Mouse (Mus musculus): ENCODE measurements around the gene Nt5c2. TPM values are rescaled to one million over a fixed set of nuclear protein-coding genes. Genes with fewer than 3 reads are reported as not detected.

Gene Nt5c2
- polyA plus RNA-seq (2017; shearing (Covaris generic)), result 10 to 100 TPM; 22.6 to 25.4 TPM

DNA sequence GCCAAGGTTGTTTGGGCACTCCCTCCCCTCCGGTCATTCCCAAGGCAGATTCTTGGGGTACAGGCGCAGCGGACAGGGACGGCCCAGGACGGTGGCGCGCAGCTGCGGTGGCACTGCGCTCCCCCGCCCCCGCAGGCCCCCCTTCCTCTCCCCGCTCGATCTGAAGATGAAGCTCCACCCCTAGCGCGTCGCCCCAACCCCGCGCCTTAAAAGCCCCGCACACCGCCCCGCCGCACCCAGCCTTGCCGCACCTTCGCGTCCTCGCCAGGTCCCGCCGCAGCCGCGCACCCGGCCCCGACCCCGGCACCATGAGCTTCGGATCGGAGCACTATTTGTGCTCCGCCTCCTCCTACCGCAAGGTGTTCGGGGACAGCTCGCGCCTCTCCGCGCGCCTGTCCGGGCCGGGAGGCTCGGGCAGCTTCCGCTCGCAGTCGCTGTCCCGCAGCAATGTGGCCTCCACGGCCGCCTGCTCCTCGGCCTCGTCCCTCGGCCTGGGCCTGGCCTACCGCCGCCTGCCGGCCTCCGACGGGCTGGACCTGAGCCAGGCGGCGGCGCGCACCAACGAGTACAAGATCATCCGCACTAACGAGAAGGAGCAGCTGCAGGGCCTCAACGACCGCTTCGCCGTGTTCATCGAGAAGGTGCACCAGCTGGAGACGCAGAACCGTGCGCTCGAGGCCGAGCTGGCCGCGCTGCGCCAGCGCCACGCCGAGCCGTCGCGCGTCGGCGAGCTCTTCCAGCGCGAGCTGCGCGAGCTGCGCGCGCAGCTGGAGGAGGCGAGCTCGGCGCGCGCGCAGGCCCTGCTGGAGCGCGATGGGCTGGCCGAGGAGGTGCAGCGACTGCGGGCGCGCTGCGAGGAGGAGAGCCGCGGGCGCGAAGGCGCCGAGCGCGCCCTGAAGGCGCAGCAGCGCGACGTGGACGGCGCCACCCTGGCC is at the start of gene Nt5c2, which contains the start of gene Ina:
Nt5c2 (minus strand) TSS at position 707 of the 935 bp plus-strand sequence.
Ina (plus strand) TSS at position 252 of the 935 bp plus-strand sequence.
- no peak for ATAC-seq

DNA sequence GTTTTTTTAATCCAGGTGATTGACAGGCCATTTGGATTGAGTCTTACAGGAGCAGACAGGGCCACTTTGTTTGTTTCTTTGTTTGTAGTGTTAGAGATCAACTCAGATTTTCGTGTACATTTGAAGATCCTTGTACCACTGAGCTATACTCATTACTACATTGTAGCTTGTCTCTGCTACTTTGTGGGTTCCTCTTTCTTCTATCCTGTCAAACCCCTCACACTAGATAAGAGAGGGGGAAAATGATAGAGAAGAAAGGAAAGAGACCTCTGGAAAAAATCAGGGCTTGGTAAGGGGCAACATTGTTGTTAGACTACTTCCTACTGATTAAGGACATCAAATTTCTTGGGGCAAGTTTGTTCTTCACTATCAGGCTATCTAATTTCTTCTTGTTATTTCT is 42.7 kb upstream of the Nt5c2 start:
- no peak for ATAC-seq

DNA sequence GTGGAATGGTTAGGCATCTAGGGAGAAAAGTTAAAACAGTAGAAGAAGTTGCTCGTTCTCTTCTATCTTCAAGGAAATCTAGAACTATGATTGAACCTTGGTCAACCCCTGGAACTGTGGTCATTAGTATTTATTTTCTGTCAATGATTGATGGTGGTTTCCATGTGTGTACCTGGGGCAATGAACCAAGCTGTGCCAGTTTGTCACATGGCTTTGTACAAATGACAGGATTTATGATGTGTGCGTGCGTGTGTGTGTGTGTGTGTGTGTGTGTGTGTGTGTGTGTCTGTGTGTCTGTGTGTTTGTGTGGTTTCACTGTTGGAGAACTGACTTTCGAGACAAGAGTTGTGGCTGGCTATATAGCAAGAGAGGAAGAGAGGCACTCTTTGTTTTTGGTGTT is 38.5 kb upstream of the Nt5c2 start:
- no peak for ATAC-seq

DNA sequence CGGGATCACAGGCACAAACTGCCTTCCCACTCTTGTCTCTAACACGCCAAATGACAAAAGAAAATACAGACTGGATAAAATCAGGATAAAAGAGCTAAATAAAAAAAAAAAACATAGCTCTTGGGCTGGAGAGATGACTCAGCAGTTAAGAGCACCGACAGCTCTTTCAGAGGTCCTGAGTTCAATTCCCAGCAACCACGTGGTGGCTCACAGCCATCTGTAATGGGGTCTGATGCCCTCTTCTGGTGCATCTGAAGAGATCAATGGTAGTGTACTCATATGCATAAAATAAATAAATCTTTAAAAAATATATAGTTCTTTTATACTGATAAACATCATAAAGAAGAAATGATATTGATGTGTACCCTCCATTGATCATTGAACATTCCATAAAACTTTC is 38.0 kb upstream of the Nt5c2 start:
- no peak for ATAC-seq

DNA sequence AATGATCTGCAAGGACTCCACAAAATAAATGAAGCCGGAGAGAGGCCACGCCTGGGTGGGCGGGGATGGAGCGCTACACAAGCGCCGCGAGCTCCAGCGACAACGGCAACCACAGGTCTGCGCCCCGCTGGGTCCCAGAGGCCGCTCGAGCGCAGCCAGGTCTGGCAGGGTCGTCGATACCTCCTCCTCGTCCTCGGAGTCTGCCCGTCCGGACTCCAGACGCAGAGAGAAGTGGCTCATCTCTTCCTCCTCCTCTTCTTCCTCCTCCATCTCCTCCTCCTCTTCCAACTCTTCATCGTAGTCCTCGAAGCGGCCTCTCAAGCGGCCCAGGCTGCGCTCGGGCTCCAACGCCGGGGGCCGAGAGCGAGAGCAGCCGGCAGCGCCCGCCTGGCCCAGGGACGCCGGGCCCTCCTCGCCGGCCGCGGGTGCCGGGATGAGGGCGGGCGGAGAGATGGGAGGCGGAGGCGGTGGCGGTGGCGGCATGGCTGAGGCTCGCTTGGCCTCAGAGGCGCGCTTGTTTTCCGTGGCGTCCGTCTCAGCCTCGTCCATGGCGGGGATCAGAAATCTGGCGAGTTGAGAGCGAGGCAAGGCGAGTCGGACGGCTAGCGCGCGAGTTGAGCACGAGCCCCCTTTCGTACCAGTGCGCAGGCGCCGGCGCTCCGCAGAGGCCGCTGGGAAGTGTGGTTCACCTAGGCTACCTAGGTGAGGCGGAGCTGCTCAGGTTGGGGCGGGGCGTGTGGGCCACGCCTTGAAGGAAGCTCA is 35.5 kb upstream of the Nt5c2 start, which contains the start of gene Pcgf6:
Pcgf6 (minus strand) TSS at position 636 of the 762 bp plus-strand sequence.
- ATAC-seq, result peak; percentile 96

DNA sequence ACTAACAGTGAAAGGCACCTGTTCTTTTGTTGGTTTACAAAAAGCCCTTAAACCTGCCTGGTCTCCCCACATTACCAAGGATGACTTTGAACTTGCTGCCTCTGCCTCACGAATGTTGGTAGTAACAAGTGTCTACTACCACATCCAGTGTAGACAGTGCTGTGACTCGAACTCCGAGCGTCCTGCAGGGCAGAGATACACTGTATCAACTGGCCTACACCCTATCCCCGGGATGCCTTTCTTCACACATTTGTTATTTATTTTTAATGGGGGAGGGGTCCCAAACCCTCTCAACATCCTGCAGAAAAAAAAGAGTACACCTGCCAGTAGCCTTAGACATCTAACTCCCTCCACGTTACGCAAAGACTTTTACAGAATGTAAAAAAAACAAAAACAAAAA is 34.9 kb upstream of the Nt5c2 start:
- no peak for ATAC-seq

DNA sequence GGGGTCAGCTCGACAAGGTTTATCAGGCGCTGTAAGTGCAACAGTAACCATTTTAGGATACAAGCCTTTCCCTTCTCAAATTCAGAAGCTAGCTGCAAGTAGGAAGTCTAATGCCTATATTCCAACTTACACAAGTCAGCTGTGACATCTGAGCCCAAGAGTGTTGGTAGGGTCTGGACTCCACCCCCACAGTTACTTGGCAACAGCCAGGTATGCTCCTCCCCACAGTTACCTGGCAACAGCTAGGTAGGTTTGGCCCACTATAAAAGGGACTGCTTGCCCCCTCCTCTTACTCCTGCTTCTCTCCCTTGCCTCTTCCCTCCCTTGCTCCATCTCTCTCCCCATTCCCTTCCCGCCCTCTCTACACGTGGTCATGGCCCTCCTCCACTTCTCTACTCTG is 34.1 kb upstream of the Nt5c2 start:
- ATAC-seq, result no peak

DNA sequence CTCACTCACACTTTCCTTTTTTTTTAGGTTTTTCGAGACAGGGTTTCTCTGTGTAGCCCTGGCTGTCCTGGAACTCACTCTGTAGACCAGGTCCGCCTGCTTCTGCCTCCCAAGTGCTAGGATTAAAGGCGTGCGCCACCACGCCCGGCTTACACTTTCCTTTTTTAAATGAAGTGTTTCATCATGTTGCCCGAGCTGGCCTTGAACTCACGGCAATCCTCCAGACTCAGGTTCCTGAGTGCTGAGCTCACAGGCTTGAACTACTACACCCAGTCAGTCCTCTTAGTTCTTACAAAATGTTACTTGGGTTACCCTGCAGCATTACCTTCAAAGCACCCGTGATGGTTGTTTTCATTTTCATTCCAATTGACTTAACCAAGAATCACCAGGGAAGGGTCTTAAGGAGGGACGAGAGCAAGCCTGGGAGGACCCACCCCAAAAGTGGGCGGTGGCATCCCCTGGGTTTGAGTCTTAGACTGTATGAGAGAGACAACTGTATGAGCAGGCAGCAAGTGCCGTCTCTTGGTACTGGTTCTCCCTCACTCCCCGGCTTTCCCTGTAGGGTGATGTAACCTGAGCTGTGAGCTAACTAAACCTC is 32.4 kb upstream of the Nt5c2 start:
- no peak for ATAC-seq

DNA sequence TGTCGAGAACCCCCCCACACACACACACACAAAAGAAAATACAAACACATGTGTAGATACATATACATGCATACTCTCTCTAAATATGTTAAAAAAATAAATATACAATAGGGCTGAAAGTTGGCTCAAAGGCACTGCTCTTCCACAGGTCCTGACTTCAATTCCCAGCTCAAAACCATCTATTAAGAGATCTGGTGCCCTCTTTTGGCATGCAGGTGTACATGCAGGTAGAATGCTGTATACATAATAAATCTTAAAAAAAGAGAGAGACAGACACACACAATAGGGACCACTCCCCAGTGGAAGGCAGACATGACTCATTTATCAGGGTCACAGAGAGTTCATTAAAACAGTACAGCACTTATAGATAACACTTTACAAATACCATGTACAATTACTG is 31.4 kb upstream of the Nt5c2 start:
- no peak for ATAC-seq

DNA sequence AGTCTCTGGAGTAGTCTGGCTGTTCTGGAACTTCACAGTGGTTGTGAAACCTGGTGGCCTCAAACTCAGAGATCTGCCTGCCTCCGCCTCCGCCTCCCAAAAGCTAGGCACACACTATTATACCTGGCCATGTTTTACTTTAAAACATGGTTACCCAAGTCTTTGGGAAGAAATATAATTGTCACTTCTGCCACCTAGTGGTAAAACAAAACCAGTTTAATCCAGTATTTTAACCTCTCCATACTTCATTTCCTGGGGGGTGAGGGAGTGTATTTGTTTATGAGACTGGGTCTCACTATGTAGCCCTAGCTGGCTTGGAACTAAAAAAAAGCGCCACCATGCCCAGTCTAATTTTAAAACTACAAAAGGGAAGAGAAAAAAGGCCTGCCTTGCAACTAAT is 28.7 kb upstream of the Nt5c2 start:
- no peak for ATAC-seq

DNA sequence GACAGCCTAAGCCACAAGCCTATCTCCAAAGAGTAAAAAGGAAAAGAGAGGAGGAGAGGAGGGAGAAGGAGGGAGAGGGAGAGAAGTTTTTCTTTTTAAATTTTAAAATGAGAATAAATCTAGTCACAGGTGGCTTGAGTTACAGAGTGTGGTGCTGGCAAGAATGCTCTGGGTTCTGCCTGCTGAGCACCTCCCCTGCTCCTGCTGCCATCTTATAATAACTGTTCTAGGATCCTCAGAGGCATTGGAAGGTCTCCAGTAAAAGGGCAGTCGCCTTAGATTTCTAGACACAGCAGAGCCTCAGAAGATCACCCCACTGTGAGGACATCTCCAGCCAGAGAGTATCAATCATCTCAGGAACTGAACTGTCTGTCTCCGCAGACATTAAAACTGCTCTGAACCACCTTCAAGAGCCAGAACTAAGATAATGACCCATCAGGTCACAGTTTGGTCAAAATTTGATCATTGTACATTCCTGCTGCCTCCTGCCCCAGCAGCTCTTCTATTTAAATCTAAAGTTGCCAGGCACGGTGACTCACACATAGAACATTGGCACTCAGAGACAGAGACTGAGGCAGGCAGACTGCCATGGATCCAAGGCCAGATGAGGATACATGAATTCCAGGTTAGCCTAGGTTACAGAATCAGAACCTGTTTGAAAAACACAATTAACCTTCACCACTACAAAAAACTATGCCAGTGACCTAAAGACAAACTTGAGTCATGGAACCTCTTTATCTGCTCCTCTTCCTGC is 25.9 kb upstream of the Nt5c2 start:
- no peak for ATAC-seq

DNA sequence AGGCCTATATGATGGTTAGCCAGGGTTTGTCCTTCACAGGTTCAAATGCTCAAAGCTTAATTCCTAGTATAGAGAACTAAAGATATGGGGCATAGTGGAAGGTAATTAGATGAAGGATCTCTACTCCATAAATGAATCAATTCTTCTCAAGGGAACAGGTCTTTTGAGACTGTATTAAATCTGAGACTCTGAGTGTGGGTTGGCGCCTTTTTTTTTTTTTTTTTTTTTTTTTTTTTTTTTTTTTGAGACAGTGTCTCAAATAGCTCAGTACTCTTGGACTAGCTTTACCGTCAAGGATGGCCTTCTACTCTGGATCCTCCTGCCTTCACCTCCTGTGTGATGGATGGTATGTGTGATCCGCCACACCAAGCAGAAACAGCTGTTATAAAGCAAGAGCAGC is 21.6 kb upstream of the Nt5c2 start:
- no peak for ATAC-seq

DNA sequence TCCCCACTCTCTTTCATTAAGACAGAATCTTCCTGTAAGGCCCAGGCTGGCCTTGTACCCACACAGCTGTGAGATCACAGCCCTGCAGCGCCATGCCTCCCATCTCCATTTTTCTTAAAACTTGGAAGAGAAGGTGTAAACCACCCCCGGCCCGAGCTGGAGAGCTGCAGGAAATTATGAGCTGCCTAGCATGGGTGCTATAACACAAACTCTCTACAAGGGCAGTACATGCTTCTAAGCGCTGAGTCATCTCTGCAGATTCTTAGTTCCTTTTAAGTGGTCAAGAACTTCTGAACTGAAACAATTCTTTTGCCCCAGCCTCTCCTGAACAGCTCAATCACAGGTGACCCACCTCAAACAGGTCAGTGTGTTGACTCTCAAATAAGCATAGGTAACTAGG is 20.0 kb upstream of the Nt5c2 start:
- ATAC-seq, result no peak

DNA sequence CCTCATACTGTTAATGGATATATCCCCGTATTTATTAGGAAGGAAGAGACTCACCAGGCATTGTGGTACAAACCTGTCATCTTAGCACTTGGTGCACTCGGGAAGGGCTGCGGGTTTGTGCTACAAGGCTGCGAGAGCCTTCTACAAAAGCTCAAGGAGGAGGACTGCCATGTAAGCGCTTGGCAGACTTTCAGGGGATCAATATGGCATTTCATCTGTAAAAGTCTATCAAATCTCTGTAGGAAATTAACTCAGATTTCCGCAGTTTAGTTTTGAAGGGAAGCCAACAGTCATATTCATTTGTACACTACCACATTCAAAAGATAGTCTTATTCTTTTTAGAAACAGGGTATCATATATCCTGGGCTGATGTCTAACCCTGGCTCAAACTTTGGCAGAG is 16.8 kb upstream of the Nt5c2 start:
- no peak for ATAC-seq

DNA sequence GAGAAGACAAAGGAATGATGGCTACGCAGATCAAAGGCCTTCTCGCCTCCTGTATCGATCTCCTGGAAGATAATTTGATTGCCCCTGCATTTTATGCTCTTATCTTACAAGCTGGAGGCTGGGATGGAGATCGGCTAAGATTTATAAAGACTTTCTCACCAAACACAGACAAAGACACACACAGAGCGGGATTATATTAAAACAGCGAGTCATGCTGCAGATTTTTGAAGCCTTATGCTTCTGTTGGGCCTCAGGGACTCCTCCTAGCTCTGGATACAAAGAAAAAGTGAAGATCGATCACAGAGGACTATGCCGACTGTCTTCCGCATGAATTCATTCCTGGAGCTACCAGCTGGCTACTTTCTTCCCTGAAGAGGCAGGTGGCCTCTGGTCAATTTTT is 14.8 kb upstream of the Nt5c2 start:
- no peak for ATAC-seq

DNA sequence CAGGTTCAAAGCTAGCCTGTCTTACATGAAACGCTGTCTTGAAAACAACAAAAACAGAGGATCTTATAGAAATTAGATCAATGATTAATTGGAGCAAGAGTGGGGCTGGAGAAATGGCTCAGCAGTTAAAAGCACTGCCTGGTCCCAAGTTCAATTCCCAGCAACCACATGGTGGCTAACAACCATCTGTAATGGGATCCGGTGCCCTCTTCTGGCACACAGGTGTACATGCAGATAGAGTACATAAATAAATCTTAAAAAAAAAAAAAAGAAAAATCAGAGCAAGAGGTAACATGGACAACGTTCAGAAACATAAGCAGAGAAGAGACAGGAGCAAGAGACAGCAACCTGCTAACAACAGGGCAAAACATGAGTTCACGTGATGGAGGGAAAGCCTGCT is 11.6 kb upstream of the Nt5c2 start:
- ATAC-seq, result no peak

DNA sequence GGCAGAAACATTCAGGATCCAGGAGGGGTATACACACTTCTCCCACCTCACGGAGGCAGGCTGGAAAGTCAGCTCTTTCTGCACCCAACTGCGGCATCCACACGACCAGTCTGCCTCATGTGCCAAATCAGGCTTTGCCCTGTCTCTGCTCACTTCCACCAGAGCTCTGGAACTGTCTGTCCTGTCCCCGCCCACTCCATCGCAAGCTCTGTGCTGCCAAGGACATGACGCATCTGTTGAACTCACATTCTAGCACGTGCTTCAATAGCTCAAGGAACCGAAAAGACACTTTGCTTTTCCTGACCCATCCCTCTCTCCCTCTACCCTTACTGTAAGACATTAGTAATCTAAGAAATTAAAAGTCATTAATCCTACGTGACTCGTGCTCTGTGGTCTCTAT is 10.0 kb upstream of the Nt5c2 start:
- ATAC-seq, result no peak

DNA sequence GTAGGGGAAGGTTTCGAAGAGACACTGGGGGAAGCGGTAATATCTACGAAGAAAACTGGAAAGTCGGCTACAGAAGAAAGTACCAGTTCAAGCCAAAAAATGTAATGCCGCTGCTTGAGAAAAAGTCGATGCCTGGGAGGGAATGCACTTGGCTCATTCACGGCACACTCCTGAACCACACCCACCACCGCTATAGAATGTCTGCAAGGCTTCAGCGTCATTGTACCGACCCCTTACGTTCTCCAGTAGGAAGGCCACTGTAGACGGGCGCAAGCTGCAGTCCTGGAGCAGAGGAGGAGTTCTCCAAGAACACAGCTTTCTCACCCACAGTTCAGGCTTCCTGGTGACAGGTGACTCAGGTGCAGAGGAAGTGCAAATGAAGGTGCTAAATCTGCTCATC is 8.6 kb upstream of the Nt5c2 start:
- no peak for ATAC-seq

DNA sequence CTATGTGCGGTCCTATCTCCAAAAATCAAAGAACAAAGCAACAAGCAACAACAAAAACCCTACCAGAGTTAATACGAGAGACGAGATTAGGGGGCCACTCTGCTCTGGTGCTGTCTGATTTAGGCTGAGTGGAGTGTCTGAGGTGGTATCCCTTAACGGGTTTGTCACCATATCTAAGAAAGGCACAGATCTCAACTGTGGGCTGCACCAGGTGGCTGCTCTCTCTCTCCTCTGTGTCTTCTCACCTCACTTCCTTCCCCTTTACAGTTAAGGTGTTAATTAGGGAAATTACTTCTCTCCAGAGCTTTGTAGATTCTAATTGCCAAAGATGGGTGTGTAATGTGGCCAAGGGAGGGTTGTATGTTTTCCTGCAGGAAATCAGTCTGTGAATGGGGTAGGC is 7.8 kb upstream of the Nt5c2 start:
- no peak for ATAC-seq

DNA sequence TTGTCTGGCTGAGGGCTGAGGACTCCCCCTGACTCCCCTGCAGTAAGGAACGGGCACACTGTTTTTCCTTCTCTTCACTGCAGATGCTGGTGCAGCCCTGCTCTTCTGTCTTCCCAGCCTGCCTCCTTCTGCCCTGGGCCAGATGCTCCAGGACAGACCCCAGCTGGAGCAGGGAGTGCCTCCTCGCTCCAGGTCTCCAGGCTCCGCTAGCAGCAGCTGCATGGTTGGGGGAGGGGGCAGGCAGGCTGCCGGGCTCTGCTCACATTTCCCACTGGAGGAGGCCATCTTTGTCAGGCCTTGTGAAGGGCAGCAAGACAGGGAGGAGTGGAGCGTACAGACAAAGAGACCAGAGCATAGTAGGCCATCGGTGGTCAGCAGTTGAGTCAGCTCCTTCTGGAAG is 4.4 kb upstream of the Nt5c2 start:
- no peak for ATAC-seq

DNA sequence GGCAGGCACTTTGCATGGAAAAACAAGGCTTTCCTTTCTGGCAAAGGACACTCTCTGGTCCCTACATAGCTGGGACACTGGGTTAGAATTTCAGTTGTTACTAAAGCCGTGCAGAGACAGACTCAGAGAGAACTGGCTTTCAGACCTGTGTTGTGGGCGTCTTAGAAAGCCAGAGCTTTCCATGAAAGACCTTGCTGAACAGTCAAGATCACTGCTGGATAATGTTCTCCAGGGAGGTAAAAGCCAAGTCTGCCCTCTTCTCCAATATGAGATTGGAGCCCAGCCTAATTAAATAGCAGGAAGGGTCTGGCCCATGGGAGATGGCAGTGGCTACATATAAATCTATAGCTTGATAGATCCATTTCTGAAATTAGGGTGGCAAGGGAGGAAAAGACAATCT is 3.4 kb upstream of the Nt5c2 start:
- ATAC-seq, result no peak

DNA sequence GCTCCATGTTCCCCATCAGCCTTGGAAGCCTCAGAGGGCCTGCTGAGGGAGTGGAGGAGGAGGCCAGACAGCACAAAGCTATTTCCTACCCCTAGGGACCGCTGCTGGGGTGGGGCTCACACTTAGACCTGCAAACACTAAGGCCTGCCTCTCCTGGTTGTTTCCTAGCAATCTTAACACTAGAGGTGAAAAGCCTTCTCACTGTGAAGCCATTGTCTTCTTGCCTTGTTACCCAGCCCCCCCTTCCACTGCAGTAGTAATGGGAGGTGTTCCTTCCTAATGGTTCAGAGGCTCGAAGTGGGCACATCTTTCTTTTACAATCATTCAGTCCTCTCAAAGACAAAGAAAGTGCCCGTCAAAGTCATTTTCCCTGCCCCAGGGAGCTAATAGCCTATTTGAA is 2.9 kb upstream of the Nt5c2 start:
- ATAC-seq, result no peak

DNA sequence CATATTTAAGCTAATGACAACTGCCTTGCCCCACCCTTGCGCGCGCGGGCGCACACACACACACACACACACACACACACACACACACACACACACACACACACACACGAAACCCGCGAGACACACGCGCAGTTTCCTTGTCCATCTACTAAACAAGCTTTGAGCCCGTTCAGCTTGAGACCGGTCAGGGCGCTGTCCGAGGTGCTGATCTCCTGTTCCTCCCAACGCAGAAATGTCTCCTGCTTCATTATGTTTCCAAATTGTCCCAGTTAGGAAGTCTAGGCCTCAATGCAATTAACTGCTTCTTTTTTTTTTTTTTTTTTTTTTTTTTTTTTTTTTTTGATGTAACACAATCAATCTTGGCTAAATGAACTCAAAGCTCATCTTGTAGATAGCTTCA is 1.5 kb upstream of the Nt5c2 start:
- no peak for ATAC-seq
